Mouse (Mus musculus): ENCODE results near the gene Macc1. TPM values are rescaled to one million over a fixed set of nuclear protein-coding genes. Genes with fewer than 3 reads are reported as not detected.

Gene Macc1
- polyA plus RNA-seq (2021) = 0.09 TPM

- DNase-seq (ENCODE audit: low read depth, low spot score) (no peak), ATAC-seq (no peak)
- POLR2A ChIA-PET = no interaction called here
- no peak for TF ChIP-seq CTCF (IDR thresholded peaks at IDR 0.05)
- H3K27me3 ChIP-seq = peaks cover 3% of the 10 kb centered on the region
- CTCF ChIA-PET = no interaction called here
- in situ Hi-C loops (cut with MboI; ENCODE audit: low pct_unique_long_range_greater_than_20kb) = no loop called here
Measured at GRCm38 (mm10) chr12:119313970-119314369, at the start of gene Macc1. Macc1 (plus strand) TSS chr12:119314270.

- POLR2A ChIA-PET = no interaction called here
- in situ Hi-C loops (cut with MboI; ENCODE audit: low pct_unique_long_range_greater_than_20kb) = no loop called here
- no peak for TF ChIP-seq CTCF (IDR thresholded peaks at IDR 0.05)
- ATAC-seq (no peak), DNase-seq (ENCODE audit: low read depth, low spot score) (no peak)
- peaks cover 4% of the 10 kb centered on the region for H3K27me3 ChIP-seq
- CTCF ChIA-PET = interaction anchor here (0.8 to 1.1 kb wide), 3 partner anchors 19 to 31 kb away, joined by 3 read pairs; no protein-coding TSS in a partner anchor
Measured at GRCm38 (mm10) chr12:119264506-119264905, 49.6 kb upstream of the Macc1 start.

GRCm38 (mm10) chr12:119268723-119269122, 45.3 kb upstream of the Macc1 start:
- ChIA-PET POLR2A (no interaction called here), CTCF (interaction anchor here (1.4 kb wide), 1 partner anchor 242 kb away, joined by 4 read pairs; no protein-coding TSS in a partner anchor)
- H3K27me3 ChIP-seq = peaks cover 2% of the 10 kb centered on the region
- no peak for TF ChIP-seq CTCF (IDR thresholded peaks at IDR 0.05)
- ATAC-seq (no peak), DNase-seq (ENCODE audit: low read depth, low spot score) (no peak)
- in situ Hi-C loops (cut with MboI; ENCODE audit: low pct_unique_long_range_greater_than_20kb) = no loop called here

GRCm38 (mm10) chr12:119270036-119270435, 44.0 kb upstream of the Macc1 start:
- POLR2A ChIA-PET = no interaction called here
- ATAC-seq (no peak), DNase-seq (ENCODE audit: low read depth, low spot score) (no peak)
- in situ Hi-C loops (cut with MboI; ENCODE audit: low pct_unique_long_range_greater_than_20kb) = no loop called here
- no peak for TF ChIP-seq CTCF (IDR thresholded peaks at IDR 0.05)
- CTCF ChIA-PET = interaction anchor here (1.0 to 1.4 kb wide), 2 partner anchors 22 to 243 kb away, joined by 3 to 4 read pairs; no protein-coding TSS in a partner anchor
- H3K27me3 ChIP-seq = peaks cover 2% of the 10 kb centered on the region

- ATAC-seq = no peak
- DNase-seq (ENCODE audit: low read depth, low spot score) = no peak
- ChIA-PET CTCF (no interaction called here), POLR2A (no interaction called here)
- peak; percentile 32 for TF ChIP-seq CTCF (IDR thresholded peaks at IDR 0.05)
- peaks cover 2% of the 10 kb centered on the region for H3K27me3 ChIP-seq
- in situ Hi-C loops (cut with MboI; ENCODE audit: low pct_unique_long_range_greater_than_20kb) = no loop called here
Measured at GRCm38 (mm10) chr12:119271964-119272363, 42.1 kb upstream of the Macc1 start.

GRCm38 (mm10) chr12:119273605-119274004, 40.5 kb upstream of the Macc1 start:
- no peak for TF ChIP-seq CTCF (IDR thresholded peaks at IDR 0.05)
- ATAC-seq = no peak
- ChIA-PET POLR2A (no interaction called here), CTCF (interaction anchor here (1.4 kb wide), 1 partner anchor 16 kb away, joined by 3 read pairs; no protein-coding TSS in a partner anchor)
- peaks cover 2% of the 10 kb centered on the region for H3K27me3 ChIP-seq
- no peak for DNase-seq (ENCODE audit: low read depth, low spot score)
- in situ Hi-C loops (cut with MboI; ENCODE audit: low pct_unique_long_range_greater_than_20kb) = no loop called here

- no peak for TF ChIP-seq CTCF (IDR thresholded peaks at IDR 0.05)
- ATAC-seq (no peak), DNase-seq (ENCODE audit: low read depth, low spot score) (no peak)
- no peaks in the 10 kb centered on the region for H3K27me3 ChIP-seq
- in situ Hi-C loops (cut with MboI; ENCODE audit: low pct_unique_long_range_greater_than_20kb) = no loop called here
- POLR2A ChIA-PET = no interaction called here
- CTCF ChIA-PET = no interaction called here
Measured at GRCm38 (mm10) chr12:119276282-119276681, 37.8 kb upstream of the Macc1 start.

GRCm38 (mm10) chr12:119291618-119292017, 22.5 kb upstream of the Macc1 start:
- ChIA-PET CTCF (no interaction called here), POLR2A (no interaction called here)
- TF ChIP-seq CTCF (IDR thresholded peaks at IDR 0.05) = no peak
- DNase-seq (ENCODE audit: low read depth, low spot score) (no peak), ATAC-seq (no peak)
- in situ Hi-C loops (cut with MboI; ENCODE audit: low pct_unique_long_range_greater_than_20kb) = no loop called here
- peaks cover 5% of the 10 kb centered on the region for H3K27me3 ChIP-seq

- CTCF ChIA-PET = no interaction called here
- TF ChIP-seq CTCF (IDR thresholded peaks at IDR 0.05) = no peak
- ATAC-seq = no peak
- POLR2A ChIA-PET = no interaction called here
- DNase-seq (ENCODE audit: low read depth, low spot score) = no peak
- peaks cover 6% of the 10 kb centered on the region for H3K27me3 ChIP-seq
- in situ Hi-C loops (cut with MboI; ENCODE audit: low pct_unique_long_range_greater_than_20kb) = no loop called here
Measured at GRCm38 (mm10) chr12:119303618-119304017, 10.5 kb upstream of the Macc1 start.

GRCm38 (mm10) chr12:119313014-119313763, 881 bp upstream of the Macc1 start:
- ATAC-seq (no peak), DNase-seq (ENCODE audit: low read depth, low spot score) (no peak)
- H3K27me3 ChIP-seq = peaks cover 3% of the 10 kb centered on the region
- ChIA-PET CTCF (no interaction called here), POLR2A (no interaction called here)
- no peak for TF ChIP-seq CTCF (IDR thresholded peaks at IDR 0.05)
- in situ Hi-C loops (cut with MboI; ENCODE audit: low pct_unique_long_range_greater_than_20kb) = no loop called here

GRCm38 (mm10) chr12:119318799-119319198, 4.7 kb downstream of the Macc1 start:
- ChIA-PET CTCF (no interaction called here), POLR2A (no interaction called here)
- in situ Hi-C loops (cut with MboI; ENCODE audit: low pct_unique_long_range_greater_than_20kb) = no loop called here
- TF ChIP-seq CTCF (IDR thresholded peaks at IDR 0.05) = no peak
- peaks cover 4% of the 10 kb centered on the region for H3K27me3 ChIP-seq
- DNase-seq (ENCODE audit: low read depth, low spot score) (no peak), ATAC-seq (no peak)

All from Patski (cell line).